Mouse (Mus musculus): ENCODE data around the gene 1700007K13Rik. TPM values are rescaled to one million over a fixed set of nuclear protein-coding genes. Genes with fewer than 3 reads are reported as not detected.

1700007K13Rik gene
- polyA plus RNA-seq, 1 experiment: 34.9 TPM

DNA sequence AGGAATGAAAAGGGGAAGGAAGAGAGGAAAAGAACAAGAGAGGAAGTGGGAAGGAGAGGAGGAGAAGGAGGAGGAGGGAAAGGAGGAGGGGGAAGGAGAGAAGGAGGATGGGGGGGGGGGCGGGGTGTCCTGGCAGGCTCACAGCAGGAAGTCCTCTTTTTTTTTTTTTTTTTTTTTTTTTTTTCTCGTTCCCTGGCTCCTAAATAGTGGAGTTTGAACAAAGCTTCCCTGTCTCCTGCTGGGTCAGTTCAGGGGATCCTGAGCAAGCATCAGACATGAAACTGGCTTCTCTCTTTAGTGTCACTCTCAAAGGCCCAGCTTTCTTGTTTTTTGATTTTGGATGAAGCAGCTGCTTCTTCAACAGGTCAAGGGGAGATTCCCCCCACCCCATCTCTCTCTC, 32.6 kb downstream of the 1700007K13Rik start:
- Histone ChIP-seq H3K9me3 (replicated peaks; ENCODE audit: control insufficient read depth, insufficient read depth, low read length, poor library complexity, severe bottlenecking) (peaks cover 13% of the 10 kb centered on the region), H3K4me3 (ENCODE audit: low read depth, low read length) (no peak overlapping the region), H3K27me3 (ENCODE audit: control insufficient read depth, insufficient read depth, low read length, poor library complexity, severe bottlenecking) (no peaks in the 10 kb centered on the region), H3K9ac (ENCODE audit: low read depth, poor library complexity, severe bottlenecking) (no peak overlapping the region), H3K27ac (ENCODE audit: insufficient read depth, low read length) (no peak overlapping the region), H3K4me1 (ENCODE audit: control insufficient read depth, insufficient read depth, low read length) (no peaks in the 10 kb centered on the region), H3K36me3 (ENCODE audit: control insufficient read depth, insufficient read depth, low read length, poor library complexity, severe bottlenecking) (no peaks in the 10 kb centered on the region)
- TF ChIP-seq EP300 (IDR thresholded peaks at IDR 0.05; ENCODE audit: insufficient read depth, low read depth, low read length) (no peak), POLR2A (IDR thresholded peaks at IDR 0.05; ENCODE audit: insufficient read depth, low read length) (no peak), CTCF (IDR thresholded peaks at IDR 0.05; ENCODE audit: low read depth, low read length) (no peak)

DNA sequence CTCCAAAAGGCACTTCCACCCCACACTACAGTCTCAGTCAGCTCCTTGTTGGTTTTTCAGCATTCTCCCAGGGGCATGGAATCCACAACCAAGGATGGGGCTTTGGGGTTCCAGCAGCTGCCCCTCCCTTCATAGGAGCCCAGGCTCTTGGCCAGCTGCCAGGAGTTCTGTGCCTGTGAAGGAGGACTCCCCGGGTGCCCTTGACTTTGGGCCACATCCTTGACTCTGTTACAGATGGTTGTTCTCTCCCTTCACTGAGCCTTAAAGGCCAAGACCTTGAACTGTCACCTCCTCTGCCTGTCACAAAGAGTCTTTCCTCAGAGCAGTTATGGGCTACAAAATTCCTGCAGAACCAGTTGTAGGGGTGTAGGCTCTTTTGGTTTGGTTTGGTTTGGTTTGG, 33.3 kb downstream of the 1700007K13Rik start:
- Histone ChIP-seq H3K9me3 (replicated peaks; ENCODE audit: control insufficient read depth, insufficient read depth, low read length, poor library complexity, severe bottlenecking) (peaks cover 13% of the 10 kb centered on the region), H3K27me3 (ENCODE audit: control insufficient read depth, insufficient read depth, low read length, poor library complexity, severe bottlenecking) (no peaks in the 10 kb centered on the region), H3K9ac (ENCODE audit: low read depth, poor library complexity, severe bottlenecking) (no peak overlapping the region), H3K27ac (ENCODE audit: insufficient read depth, low read length) (no peak overlapping the region; the same call in 1 of the 2 replicates), H3K36me3 (ENCODE audit: control insufficient read depth, insufficient read depth, low read length, poor library complexity, severe bottlenecking) (no peaks in the 10 kb centered on the region), H3K4me3 (ENCODE audit: low read depth, low read length) (no peak overlapping the region), H3K4me1 (ENCODE audit: control insufficient read depth, insufficient read depth, low read length) (no peaks in the 10 kb centered on the region)
- TF ChIP-seq EP300 (IDR thresholded peaks at IDR 0.05; ENCODE audit: insufficient read depth, low read depth, low read length) (no peak), POLR2A (IDR thresholded peaks at IDR 0.05; ENCODE audit: insufficient read depth, low read length) (no peak), CTCF (IDR thresholded peaks at IDR 0.05; ENCODE audit: low read depth, low read length) (no peak)

DNA sequence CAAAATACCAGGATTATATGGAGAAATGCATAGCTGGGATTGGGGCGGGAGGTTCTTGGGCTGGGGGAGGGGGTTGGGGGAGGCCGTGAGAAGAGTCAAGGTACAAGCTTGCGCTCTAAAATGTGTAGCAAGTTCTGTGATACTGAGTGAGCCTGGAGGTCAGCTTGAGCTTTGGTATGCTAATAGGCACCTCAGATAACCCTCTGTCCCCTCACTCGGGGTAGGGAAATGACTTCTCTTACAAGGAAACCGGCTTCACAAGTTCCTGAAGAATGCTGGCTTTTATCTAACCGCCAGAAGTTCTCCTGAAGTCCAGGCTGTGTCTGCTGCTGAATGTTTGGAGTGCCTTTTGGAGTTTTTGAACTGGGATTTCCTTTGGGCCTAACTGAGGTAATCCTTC, 35.3 kb downstream of the 1700007K13Rik start:
- no peak overlapping the region for H3K27ac ChIP-seq (ENCODE audit: insufficient read depth, low read length)
- H3K27me3 ChIP-seq (ENCODE audit: control insufficient read depth, insufficient read depth, low read length, poor library complexity, severe bottlenecking): no peaks in the 10 kb centered on the region
- no peaks in the 10 kb centered on the region for H3K36me3 ChIP-seq (ENCODE audit: control insufficient read depth, insufficient read depth, low read length, poor library complexity, severe bottlenecking)
- no peak overlapping the region for H3K9ac ChIP-seq (ENCODE audit: low read depth, poor library complexity, severe bottlenecking)
- no peaks in the 10 kb centered on the region for H3K4me1 ChIP-seq (ENCODE audit: control insufficient read depth, insufficient read depth, low read length)
- H3K4me3 ChIP-seq (ENCODE audit: low read depth, low read length): no peak overlapping the region
- no peak for TF ChIP-seq CTCF (IDR thresholded peaks at IDR 0.05; ENCODE audit: low read depth, low read length)
- TF ChIP-seq EP300 (IDR thresholded peaks at IDR 0.05; ENCODE audit: insufficient read depth, low read depth, low read length): no peak
- TF ChIP-seq POLR2A (IDR thresholded peaks at IDR 0.05; ENCODE audit: insufficient read depth, low read length): no peak
- peaks cover 13% of the 10 kb centered on the region for H3K9me3 ChIP-seq (replicated peaks; ENCODE audit: control insufficient read depth, insufficient read depth, low read length, poor library complexity, severe bottlenecking)

DNA sequence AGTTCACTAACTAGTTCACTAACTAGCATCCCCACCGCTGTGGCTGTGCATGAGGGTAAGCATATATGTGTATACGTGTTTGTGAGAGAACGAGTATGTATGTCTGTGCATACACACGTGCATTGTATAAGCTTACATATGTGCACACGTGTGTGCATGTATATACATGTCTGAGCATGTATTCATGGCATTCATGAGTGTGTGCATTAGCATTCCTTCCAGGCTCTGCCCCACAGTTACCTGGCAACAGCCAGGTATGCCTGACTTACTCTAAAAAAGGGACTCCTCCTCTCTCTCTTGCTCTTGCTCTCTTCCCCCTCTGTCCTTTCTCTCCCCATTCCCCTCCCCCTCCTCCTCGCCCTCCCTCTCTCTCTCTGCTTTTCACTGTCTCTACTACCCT, 38.9 kb downstream of the 1700007K13Rik start:
- TF ChIP-seq EP300 (IDR thresholded peaks at IDR 0.05; ENCODE audit: insufficient read depth, low read depth, low read length) (no peak), POLR2A (IDR thresholded peaks at IDR 0.05; ENCODE audit: insufficient read depth, low read length) (no peak), CTCF (IDR thresholded peaks at IDR 0.05; ENCODE audit: low read depth, low read length) (no peak)
- Histone ChIP-seq H3K9me3 (replicated peaks; ENCODE audit: control insufficient read depth, insufficient read depth, low read length, poor library complexity, severe bottlenecking) (peaks cover 13% of the 10 kb centered on the region), H3K27me3 (ENCODE audit: control insufficient read depth, insufficient read depth, low read length, poor library complexity, severe bottlenecking) (no peaks in the 10 kb centered on the region), H3K4me3 (ENCODE audit: low read depth, low read length) (no peak overlapping the region), H3K4me1 (ENCODE audit: control insufficient read depth, insufficient read depth, low read length) (no peaks in the 10 kb centered on the region), H3K36me3 (ENCODE audit: control insufficient read depth, insufficient read depth, low read length, poor library complexity, severe bottlenecking) (no peaks in the 10 kb centered on the region), H3K27ac (ENCODE audit: insufficient read depth, low read length) (no peak overlapping the region), H3K9ac (ENCODE audit: low read depth, poor library complexity, severe bottlenecking) (no peak overlapping the region)

DNA sequence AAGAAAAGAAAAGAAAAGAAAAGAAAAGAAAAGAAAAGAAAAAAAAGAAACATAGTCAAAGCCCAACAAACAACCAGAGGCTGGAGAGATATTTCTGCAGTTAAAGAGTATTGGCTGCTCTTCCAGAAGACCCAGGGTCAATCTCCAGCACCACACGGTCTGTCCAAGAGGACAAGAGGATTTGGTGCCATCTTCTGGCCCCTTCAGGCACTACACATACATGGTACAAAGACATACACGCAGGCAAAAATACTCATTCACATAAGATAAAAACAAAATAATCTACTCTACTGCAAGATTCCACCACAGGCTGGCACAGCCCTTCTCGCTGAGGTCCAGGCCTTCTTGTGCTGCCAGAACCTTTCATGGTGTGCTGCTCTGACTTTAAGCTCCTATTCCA, 43.0 kb downstream of the 1700007K13Rik start:
- H3K4me1 ChIP-seq (ENCODE audit: control insufficient read depth, insufficient read depth, low read length): no peaks in the 10 kb centered on the region
- H3K36me3 ChIP-seq (ENCODE audit: control insufficient read depth, insufficient read depth, low read length, poor library complexity, severe bottlenecking): no peaks in the 10 kb centered on the region
- H3K9ac ChIP-seq (ENCODE audit: low read depth, poor library complexity, severe bottlenecking): no peak overlapping the region
- no peak overlapping the region for H3K4me3 ChIP-seq (ENCODE audit: low read depth, low read length)
- H3K9me3 ChIP-seq (replicated peaks; ENCODE audit: control insufficient read depth, insufficient read depth, low read length, poor library complexity, severe bottlenecking): no peaks in the 10 kb centered on the region
- TF ChIP-seq EP300 (IDR thresholded peaks at IDR 0.05; ENCODE audit: insufficient read depth, low read depth, low read length): no peak
- peak; percentile 50 for TF ChIP-seq CTCF (IDR thresholded peaks at IDR 0.05; ENCODE audit: low read depth, low read length)
- TF ChIP-seq POLR2A (IDR thresholded peaks at IDR 0.05; ENCODE audit: insufficient read depth, low read length): no peak
- H3K27me3 ChIP-seq (ENCODE audit: control insufficient read depth, insufficient read depth, low read length, poor library complexity, severe bottlenecking): no peaks in the 10 kb centered on the region
- no peak overlapping the region for H3K27ac ChIP-seq (ENCODE audit: insufficient read depth, low read length)

DNA sequence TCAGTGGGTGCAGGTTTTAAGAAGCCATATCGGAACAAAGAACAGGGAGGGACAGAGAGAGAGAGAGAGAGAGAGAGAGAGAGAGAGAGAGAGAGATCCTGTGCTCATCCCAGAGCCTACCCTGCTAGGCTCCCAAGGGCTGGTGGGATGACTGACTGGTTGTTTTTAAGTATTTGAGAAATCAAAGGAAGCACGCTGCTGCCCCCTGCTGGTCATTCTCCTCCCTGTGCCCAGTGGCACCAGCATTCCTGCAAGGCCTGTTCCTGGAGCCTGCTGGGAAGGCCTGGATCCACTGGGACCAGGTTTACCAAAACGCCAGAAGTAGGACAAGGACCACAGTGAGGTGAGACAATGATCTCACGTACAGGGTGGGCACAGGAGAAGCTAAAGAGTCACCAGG, 46.2 kb downstream of the 1700007K13Rik start:
- H3K4me1 ChIP-seq (ENCODE audit: control insufficient read depth, insufficient read depth, low read length): no peaks in the 10 kb centered on the region
- H3K4me3 ChIP-seq (ENCODE audit: low read depth, low read length): no peak overlapping the region
- H3K27ac ChIP-seq (ENCODE audit: insufficient read depth, low read length): no peak overlapping the region
- H3K9ac ChIP-seq (ENCODE audit: low read depth, poor library complexity, severe bottlenecking): no peak overlapping the region
- no peaks in the 10 kb centered on the region for H3K36me3 ChIP-seq (ENCODE audit: control insufficient read depth, insufficient read depth, low read length, poor library complexity, severe bottlenecking)
- H3K9me3 ChIP-seq (replicated peaks; ENCODE audit: control insufficient read depth, insufficient read depth, low read length, poor library complexity, severe bottlenecking): no peaks in the 10 kb centered on the region
- TF ChIP-seq CTCF (IDR thresholded peaks at IDR 0.05; ENCODE audit: low read depth, low read length): peak; percentile 96
- TF ChIP-seq EP300 (IDR thresholded peaks at IDR 0.05; ENCODE audit: insufficient read depth, low read depth, low read length): no peak
- no peaks in the 10 kb centered on the region for H3K27me3 ChIP-seq (ENCODE audit: control insufficient read depth, insufficient read depth, low read length, poor library complexity, severe bottlenecking)

Measured in ES-Bruce4 (cell line).